Mouse (Mus musculus) kidney, adult 18-20 months (tissue): ENCODE data around the gene Ssh1.
A peak's percentile ranks its signal among the peaks of the same experiment; 100 is the strongest.

Source experiments
- DNase-seq: peaks from one replicate; pipeline ENCODE4 v3.0.0; 2021

Ssh1 gene

DNA sequence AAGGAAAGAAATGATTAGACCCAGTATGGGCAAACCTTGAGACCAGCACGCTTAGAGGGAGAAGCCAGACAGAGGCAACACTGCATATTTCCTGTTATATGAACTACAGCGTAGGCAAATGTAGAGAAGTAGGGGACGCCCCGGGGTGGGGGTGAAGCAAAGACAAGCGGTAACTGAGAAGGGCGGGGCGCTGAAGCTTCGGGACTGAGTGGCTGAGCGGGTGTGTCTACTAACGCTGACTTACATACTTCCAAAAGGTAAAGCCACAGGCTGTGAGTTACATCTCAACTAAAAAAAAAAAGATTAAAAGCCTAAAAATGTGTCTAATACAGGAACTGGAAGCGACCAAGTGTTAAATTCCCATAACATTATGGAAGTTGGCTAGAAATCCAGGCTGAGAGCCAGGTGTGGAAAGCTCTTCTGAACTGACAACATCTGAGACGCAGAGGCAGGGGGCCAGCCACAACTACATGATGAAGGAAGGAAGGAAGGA, 1.3 kb downstream of the Ssh1 start:
- no peak for DNase-seq

DNA sequence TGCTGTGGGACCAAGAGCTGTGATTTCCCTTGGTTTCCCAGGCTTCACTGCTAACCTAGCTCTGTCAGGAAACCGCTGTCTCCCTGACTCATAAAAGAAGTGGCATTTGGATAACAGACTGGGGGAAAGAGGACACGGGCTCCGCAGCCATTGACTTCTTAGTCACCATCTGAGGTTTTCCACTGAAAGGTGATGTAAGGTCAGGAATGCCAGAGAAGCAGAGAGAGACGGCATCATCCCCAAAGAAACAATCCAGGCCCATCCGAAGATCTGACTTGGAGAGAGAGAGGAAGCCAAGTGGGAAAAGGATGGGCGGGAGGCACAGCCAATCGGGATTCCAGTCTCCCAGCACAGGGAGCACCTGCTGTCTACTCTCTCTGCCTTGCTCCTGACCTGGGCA, 2.6 kb downstream of the Ssh1 start:
- no peak for DNase-seq

DNA sequence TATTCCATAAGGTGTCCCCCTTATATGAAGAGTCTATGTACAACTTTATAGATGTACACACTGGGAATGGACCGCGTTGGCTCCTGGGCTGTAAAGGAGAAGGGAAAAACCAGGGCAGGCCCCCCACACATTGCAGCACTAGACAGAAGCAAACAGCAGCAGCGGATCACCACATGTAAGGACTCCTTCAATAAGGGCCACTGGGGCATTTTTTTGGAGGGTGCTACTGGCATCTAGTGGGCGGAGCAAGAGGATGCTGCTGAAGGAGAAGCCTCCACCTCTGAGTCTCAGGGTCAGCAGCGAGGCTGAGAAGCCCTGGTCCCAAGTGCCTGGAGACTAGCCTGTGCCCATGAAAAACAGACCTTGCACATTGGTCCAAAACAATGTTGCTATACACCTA, 3.1 kb downstream of the Ssh1 start:
- DNase-seq, result no peak

DNA sequence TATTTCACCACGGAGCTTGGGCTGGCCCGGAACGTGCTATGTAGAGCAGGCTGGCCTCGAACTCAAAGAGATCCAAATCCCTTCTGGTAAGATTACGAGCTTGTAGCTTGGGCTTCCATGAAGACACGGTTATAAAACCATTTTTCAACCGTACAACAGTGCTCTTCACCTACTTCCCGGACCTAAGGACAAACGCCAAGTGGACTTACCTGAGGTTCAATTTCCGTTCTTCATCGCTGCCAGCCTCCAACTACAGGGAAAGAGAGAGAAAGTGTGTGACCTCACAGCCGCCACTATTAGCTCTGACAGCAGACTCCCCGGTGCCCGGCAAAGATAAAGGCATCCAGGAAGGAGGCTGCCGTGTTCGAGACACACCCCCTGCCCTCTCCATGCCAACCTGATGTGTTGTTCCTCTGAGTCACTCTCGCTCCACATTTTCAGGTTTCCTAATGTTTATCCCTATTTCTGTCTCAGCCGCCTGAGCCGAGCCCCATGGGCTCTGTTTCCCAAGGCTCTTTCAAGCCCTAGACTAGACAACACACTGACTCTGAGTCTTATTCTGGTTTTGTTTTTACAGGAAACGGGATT, 4.2 kb downstream of the Ssh1 start:
- no peak for DNase-seq

DNA sequence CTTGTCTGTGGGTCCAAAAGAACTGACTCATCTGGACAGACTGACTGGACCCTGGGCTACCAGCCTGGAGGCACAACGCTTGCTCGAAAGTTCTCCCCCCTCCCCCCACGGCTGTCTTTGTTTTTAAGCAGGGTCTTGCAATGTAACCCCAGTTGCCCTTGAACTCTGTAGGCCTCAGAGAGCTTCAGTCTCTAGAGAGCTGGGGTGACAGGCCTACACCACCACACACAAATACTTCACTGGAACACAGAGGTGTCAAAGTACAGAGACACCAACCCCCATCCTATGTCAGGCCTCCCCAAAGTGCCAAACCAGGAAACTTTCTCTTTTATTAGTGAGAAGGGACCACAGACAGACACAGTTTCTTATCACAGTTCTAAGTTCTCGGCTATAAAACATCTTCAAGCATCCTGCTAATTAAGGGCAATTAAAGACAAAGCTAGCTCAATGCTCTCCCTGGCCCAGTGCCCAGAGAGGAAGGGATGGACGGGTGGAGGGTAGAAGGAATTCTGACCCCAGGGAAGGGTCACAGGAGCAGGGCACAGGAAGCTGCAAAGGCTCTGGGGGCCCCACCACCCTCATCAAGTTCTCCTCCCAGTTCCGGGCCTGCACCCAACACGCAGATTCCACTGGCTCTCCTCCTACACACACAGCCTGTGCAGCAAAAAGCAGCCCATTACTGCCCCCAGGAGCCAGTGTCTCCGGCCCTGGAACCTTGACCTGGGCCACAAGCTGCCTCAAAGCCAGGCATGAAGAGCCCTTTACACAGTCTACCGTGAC, 7.3 kb downstream of the Ssh1 start:
- DNase-seq, result peak; percentile 75

DNA sequence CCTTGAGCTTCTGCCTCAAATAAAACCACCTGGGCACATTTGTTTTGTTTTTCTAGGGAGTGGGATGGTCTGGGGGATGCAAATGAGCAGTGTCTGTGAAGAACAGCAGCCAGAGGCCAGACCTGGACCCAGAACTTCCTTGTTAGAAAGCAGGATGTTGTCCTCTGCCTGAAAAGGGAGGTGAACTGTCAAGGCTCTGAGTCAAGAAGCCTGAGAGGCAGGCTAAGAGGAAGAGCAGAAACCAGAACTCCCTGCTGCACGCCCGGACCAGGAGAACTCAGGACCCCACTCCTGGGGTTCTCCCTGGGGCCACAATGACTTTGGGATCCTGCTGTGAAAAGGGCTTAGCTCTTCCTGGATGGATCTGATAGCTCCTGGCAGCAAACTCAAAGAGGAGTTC, 8.0 kb downstream of the Ssh1 start:
- no peak for DNase-seq

DNA sequence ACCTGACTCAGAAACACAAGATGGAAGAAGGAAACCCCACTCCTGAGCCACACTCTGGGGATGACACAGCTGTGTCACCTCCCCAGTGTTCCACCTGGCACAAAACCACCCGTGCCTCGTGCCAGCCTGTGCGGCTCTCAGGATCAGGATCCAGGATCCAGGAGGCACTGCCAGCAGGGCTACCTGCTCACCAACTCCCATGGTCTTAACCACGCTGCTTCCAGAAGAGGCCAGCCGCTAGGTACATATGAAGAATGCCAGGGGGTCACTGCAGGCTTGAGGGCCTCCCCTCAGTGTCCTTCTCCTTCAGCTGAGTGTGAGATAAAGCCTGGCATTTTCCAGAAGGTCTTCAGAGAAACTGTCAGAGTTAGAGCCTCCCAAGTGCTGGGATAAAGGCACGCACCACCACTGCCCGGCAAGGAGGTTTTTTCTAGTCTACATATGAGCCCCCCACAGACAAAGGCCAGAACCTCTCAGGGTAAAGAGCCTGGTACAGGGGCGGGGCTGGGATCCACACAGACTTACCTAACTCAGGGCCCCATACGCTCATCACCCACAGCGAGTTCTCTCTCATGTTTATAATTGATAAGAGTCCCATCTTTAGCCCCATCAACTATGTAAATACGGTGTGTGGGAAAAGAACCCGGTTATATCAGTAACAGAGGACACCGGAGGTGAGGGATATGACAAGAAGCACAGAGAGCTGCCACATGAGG, 9.5 kb downstream of the Ssh1 start:
- no peak for DNase-seq

DNA sequence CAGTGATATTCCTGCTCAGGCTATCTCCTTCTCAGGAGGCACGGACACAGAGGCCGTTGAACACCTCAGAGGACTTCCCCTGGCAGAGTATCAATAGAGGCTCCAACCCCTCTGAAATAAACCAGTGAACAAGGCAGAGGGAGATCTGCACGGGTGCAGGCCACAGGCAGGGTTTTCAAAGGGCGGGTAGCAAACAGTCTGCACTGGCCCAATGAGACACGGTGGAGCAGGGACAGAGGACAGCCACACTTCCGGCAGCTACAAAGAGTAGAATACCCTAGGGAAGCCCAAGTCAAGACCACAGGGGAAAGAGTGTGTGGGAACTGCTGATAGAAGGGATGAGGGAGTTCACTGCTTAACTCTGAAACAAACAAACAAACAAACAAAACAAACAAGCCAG, 10.2 kb downstream of the Ssh1 start:
- DNase-seq, result no peak

DNA sequence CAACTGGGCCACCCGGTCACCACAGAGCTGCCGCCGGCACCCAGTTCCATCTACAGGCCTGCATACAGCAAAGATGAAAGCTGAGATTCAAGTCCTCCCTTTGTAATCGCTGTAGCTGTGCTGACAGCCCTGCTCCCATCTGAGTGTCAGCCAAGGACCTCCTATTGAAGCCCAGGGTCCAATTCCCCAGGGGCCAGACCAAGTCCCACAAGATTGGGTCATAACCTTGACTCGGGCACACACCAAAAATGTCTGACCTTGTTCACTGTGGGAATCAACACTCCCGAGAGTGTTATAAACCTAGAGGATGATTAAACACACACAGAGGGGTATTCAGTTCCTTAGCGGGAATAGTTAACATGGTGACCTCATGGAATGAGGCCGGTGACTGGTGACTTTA, 11.9 kb downstream of the Ssh1 start:
- DNase-seq, result no peak

DNA sequence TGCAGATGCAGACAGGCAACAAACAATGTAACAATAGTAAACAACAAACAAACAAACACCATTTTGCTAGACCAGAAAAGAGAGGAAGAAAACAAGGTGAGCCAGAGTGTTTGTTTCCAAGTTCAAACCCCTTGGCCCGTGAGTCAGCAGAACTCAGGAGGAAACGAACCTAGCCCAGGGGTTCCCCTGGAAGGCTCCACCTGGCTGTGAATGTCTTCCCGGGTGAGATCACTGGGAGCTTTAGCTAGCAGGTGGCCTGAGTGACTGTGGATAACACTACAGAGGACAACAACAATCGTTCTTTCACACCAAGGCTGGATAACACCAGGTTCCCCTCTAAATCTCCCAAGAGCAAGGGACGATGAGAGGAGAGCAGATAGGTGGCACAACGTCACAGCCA, 12.5 kb downstream of the Ssh1 start:
- DNase-seq, result no peak

DNA sequence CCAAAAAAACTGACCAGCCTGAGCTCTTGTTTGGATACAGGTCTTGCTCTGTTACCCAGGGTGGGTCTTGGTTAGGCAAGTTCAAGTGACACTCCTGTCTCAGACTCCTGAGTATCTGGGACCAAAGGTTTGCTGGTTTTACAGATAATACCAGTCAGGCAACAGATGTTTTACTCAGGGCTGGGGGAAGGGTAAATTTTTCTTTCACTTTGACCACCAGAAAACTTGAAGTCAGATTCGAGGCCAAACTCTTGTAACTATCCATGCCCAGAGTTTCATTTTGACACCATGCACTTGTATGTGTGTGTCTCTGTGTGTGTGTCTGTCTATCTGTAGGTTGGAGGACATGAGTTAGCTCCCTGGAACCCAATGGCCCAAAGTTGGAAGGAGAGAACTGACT, 13.2 kb downstream of the Ssh1 start:
- no peak for DNase-seq

DNA sequence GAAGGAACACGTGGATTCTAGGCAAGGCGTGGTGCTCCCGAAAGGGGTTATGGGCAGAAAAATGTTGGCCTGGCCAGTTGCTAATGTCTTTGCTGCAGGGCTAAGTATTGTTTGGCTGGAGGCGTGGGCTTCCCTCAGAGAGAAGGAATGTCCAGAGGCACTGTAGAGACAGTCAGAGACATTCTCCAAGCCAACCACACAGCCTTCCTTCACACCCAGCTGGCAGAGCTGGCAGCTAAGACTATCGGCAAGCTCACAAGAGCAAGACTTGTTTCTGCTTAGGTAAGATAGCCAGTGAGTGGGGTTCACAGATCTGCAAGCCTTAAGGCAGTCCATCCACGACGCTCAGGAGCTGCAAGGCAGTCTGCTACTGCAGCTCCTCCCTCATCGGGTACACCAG, 16.4 kb downstream of the Ssh1 start:
- no peak for DNase-seq

DNA sequence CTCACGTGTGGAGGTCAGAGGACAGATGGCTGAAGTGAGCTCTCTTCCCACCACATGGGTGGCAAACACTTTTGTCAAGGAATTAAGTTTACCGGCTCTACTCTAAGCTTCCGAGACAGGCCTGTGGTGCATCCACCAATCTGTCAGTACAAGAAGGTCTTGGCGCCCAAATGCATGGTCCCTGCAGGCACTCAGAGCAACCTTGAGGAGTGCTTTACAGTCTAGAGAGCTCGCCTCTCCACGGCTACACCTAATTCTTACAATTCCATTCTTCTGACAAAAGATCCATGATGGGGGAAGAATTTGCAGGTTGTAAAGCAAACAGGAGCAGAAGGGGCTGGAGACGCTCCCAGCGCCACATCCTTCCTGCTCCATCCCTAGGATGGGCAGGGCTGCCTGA, 17.1 kb downstream of the Ssh1 start:
- no peak for DNase-seq

DNA sequence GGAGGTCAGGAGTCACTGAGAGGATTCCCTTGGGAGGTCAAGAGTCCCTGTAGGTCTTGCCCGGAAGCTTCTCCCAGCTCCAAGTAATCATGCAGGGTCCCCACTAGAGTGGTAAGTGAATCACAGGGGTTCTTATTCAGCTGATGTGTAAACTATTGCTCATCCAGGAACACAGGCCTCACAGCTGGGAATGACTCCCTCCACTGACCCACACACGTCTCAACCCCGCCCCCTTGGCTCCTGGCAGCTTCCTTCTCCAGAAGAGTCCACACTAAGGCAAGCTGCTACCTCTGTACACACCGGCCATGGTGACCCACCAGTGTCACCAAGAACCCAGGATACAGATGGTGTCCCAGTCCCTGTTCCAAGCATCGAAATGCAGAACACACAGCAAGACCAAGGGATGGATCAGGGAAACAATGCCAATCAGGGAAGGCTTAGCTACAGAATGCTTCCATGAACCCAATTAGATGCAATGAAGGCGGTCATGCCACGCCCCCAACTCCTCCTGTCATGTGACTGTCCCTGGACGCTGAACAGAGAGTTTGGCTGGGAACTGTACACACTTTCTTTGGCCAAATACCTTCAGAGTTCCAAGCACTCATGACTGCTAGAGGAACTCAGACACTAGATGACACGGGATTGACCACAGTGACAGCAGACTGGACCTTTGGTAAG, 18.0 kb downstream of the Ssh1 start:
- peak; percentile 84 for DNase-seq

DNA sequence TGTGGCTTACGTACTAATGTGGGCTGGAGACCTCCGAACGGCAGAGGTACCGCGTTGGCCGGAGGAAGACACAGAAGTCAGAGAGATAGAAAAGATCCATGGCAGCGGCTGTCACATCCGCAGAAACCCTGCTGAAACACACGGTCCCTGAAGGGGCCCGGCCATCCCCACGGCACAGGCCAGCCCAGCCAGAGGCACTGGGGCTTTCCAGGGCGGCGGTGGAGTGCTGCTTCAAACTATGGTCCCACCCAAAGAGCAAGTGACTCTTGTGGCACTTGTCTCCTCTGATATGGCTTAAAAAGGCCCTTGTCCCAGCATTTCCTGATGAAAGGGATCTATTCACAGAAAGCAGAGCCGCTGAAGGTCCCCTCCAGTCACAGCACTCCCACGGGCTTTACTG, 19.1 kb downstream of the Ssh1 start:
- no peak for DNase-seq

DNA sequence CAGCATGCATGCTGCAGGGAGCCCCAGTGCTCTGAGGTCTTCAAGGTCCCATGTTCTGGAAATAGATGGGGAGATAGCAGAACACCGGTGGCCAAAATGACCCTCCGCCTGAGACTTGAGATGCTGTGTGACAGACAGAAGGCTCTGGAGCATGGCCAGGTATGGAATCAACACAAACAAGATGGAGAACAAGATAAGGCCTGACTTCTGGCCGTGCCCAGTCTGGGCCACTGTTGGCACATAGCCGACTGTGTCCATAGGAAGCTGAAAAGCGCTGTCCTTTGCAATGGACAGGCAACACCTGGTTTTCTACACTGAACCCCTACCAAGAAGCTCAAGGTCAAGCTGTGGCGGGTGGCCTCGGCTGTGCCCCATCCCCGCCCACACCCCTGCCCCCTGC, 19.9 kb downstream of the Ssh1 start:
- DNase-seq, result no peak

DNA sequence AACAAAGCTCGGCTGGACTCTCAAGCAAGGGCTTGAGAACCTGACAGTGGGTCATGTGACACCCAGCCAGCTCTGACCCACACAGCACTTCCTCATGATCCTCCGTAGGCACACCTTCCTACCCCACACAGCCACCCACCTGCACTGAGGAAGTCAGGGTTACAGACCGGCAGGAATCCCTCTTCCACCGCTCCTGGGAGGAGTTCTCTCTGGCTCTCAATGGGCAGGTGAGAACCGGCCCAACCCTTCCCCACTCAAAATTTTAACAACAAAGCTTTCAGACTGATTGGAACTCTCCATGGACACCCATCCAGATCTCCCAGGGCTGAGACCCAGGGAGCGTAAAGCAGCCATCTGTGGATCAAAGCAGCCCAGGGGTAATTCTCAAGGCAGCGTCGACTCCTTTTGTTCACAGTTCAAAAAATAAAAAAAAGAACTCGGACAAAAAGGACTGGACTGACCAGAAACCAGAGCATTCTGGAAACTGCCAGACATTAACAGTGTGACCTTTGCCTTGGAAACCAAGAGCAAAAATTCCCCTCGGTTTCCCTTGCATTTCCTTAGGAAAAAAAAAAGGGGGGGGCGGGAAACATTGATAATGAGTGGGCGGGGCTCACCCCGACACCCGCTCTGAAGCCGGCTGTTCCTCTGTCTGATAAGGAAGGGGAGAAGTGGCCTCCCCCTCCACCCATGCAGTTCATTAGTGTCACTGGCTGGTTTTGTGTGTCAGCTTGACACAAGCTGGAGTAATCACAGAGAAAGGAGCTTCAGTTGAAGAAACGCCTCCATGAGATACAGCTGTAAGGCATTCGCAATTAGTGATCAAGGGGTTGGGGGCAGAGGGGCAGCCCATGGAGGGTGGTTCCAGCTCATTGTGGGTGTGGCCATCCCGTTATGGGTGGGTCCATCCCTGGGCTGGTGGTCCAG, 20.8 kb downstream of the Ssh1 start:
- peak; percentile 60 for DNase-seq

DNA sequence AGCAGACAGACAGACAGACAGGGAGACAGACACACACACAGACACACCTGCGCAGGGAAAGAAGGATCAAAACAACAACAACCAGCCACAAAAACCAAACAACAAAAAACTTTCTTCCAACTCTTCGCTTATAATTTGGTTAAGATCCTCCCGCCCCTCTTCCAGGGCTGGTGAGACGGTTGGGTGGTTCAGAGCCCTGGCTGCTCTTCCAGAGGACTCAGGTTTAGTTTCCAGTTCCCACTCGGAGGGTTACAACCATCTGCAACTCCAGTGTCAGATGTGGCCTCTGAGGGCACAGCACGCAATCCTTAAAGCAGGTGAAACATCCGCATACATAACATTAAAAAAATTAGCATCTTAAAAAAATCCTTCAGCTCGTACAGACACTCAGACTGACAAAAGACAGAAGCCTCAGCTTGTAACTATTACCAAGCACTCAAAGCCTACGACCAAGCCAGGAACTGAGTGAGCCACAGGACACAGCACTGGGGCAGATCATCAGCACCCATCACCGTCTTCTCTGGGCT, 22.2 kb downstream of the Ssh1 start:
- DNase-seq, result peak; percentile 46

DNA sequence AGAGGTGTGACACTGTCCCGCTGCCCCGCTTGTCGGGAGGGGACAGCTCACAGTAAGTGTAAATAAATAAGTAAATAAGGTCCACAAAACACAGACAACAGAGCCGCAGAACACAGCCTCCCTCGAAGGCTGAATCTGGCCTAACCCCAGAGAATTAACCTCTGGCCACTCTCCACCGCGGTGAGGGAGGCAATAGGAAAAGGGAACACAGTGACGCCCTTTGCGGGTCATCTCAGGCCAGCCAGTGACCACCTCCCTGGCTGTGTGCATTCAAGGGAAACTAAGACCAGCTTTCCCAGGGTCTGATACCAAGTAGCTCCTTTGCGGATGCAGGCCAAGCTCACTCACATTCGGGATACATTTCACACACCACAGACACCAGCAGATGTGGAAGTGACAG, 25.3 kb downstream of the Ssh1 start:
- DNase-seq, result peak; percentile 68

DNA sequence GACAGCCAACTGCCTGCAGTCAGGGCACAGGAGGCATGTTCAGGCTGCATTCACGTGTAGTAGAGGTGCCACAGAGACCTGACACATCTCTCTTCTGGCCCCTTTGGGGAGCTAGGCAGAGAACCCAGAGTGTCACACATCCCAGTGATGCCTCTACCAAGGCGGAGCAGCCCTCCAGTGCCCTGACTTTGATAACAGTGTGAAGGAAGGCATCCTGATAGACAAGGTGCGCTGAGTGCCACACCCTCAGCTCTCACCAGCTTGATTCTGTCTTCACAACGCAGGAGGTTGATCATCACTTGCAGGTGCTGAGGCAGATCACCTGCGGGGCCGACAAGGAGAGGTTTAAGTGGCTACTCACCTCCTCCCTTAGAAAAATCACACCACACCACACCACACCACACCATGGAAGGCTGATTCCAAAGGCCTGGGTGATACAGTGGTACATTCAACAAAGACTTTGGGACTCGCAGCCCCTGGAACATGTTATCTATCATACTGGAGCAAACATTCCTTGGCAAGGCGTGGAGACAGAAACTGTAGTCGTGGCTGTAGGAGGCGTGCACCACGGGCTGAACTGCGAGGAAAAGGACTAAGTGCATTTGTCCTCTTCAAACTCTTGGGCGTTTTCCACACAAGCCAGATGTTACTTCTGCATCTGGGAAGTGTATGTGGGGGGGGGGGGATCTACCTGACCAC, 27.1 kb downstream of the Ssh1 start:
- DNase-seq, result no peak

DNA sequence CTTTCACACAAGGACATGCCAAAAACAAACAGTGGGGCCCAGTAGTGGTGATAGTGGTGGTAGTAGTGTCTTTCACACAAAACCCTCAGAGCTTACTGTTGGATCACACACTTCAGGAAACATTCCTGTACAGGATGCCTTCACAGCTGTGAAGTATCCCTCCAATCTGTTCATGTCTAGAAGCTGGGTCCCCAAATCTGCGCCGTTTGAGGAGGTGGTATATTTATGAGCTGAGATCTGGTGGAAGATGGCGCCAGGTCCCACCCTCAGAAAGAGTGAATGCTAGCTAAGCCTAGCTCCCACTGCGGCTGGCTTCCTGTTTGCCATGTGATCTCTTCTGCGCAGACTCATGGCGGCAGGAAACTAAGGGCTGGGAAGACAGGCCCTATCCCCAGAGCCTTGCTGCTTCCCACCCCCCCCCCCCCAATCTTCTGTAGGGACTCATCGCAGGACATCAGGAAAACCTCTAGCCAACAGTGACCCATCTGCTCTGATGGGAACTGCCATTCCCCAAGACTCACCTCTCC, 28.0 kb downstream of the Ssh1 start:
- DNase-seq, result no peak
